Mouse (Mus musculus) liver, embryonic 13.5 days (tissue): ENCODE data around the gene Zc3h12a. TPM values are rescaled to one million over a fixed set of nuclear protein-coding genes. Genes with fewer than 3 reads are reported as not detected.

Experiments
- ATAC-seq: fragments of 200-750 bp; cut with Nextera tagmentation; 2 replicates; pipeline ENCODE4 v1.8.0; 2017; ENCODE audit warnings: low read depth, mild to moderate bottlenecking, moderate number of reproducible peaks, moderate library complexity
- DNase-seq: peaks from one replicate; pipeline ENCODE4 v3.0.0; 2022
- H3K27ac ChIP-seq: fragments of 300-500 bp; sonication (generic); 2 replicates; pipeline ENCODE4 v1.5.1; 2015; ENCODE audit warnings: moderate library complexity, mild to moderate bottlenecking, inconsistent platforms
- H3K27me3 ChIP-seq: fragments of 300-500 bp; sonication (generic); 2 replicates; pipeline ENCODE4 v1.6.1; 2015; ENCODE audit warnings: mild to moderate bottlenecking, inconsistent platforms
- H3K36me3 ChIP-seq: fragments of 300-500 bp; sonication (generic); 2 replicates; pipeline ENCODE4 v1.6.1; 2015; ENCODE audit warnings: mild to moderate bottlenecking, inconsistent platforms
- H3K4me1 ChIP-seq: fragments of 300-500 bp; sonication (generic); replicated peaks from 2 replicates; pipeline ENCODE4 v1.6.1; 2015; ENCODE audit warnings: inconsistent platforms
- H3K4me2 ChIP-seq: fragments of 300-500 bp; sonication (generic); 2 replicates; pipeline ENCODE4 v1.6.1; 2015; ENCODE audit warnings: inconsistent platforms, mild to moderate bottlenecking, moderate library complexity
- H3K4me3 ChIP-seq: fragments of 300-500 bp; sonication (generic); replicated peaks from 2 replicates; pipeline ENCODE4 v1.5.1; 2015; ENCODE audit warnings: mild to moderate bottlenecking, inconsistent platforms
- H3K9ac ChIP-seq: fragments of 300-500 bp; sonication (generic); 2 replicates; pipeline ENCODE4 v1.6.1; 2015; ENCODE audit warnings: mild to moderate bottlenecking, inconsistent platforms
- H3K9me3 ChIP-seq: fragments of 300-500 bp; sonication (generic); replicated peaks from 2 replicates; pipeline ENCODE4 v1.6.1; 2016; ENCODE audit warnings: inconsistent platforms
- WGBS: fragments of 180-500 bp; shearing (Covaris S2); methylation state at CpG from one replicate; pipeline ENCODE4 v1.1.7; 2015; ENCODE audit not compliant: insufficient replicate concordance; 5-methylcytosine and 5-hydroxymethylcytosine counted together
- polyA plus RNA-seq: library from polyadenylated mRNA; unstranded; fragments of >200 nt; fragmentation: Nextera tagmentation; extraction: Ambion mirVana; gene quantifications from 2 replicates; pipeline ENCODE4 v1.2.1, GENCODE M21; 2015

Zc3h12a gene
- polyA plus RNA-seq, 1 experiment from 2014 or later = 0.36 TPM

GRCm38 (mm10) chr4:125077700-125078099, 49.9 kb downstream of the Zc3h12a start:
- DNase-seq (no peak), ATAC-seq (no peak)
- WGBS = 83% methylated on average over 2 of the region's 2 CpGs
- Histone ChIP-seq H3K27me3 (no peaks in the 10 kb centered on the region), H3K9ac (no peak overlapping the region), H3K4me3 (no peak overlapping the region), H3K4me2 (no peak overlapping the region), H3K9me3 (no peaks in the 10 kb centered on the region), H3K36me3 (peaks cover 63% of the 10 kb centered on the region), H3K27ac (no peak overlapping the region), H3K4me1 (0 out of 2 replicates have a peak, but pooled peaks cover 3% of the 10 kb centered on the region)

Other genes with a start within 250 kb of the Zc3h12a start
- gene Epha10, start 246.9 kb downstream of the Zc3h12a start, polyA plus RNA-seq = not detected in 2 replicates
- 6.6 and 7.6 TPM in 2 replicates for gene 9930104L06Rik, start 190.8 kb downstream of the Zc3h12a start, polyA plus RNA-seq
- gene Cdca8, start 188.5 kb downstream of the Zc3h12a start, polyA plus RNA-seq = 142 and 161 TPM in 2 replicates
- 0.51 and 0.70 TPM in 2 replicates for gene Rspo1, start 141.4 kb downstream of the Zc3h12a start, polyA plus RNA-seq
- 48.8 and 57.2 TPM in 2 replicates for gene Gnl2, start 111.3 kb downstream of the Zc3h12a start, polyA plus RNA-seq
- gene Dnali1, start 62.1 kb downstream of the Zc3h12a start, polyA plus RNA-seq = not detected in 2 replicates
- gene Snip1, start 61.2 kb downstream of the Zc3h12a start, polyA plus RNA-seq = 16.1 and 19.6 TPM in 2 replicates
- gene Meaf6, start 42.7 kb downstream of the Zc3h12a start, polyA plus RNA-seq = 25.9 and 32.0 TPM in 2 replicates